Mouse (Mus musculus) liver, embryonic 12.5 days (tissue): ENCODE data around the gene Letmd1. TPM values are rescaled to one million over a fixed set of nuclear protein-coding genes. Genes with fewer than 3 reads are reported as not detected.
A peak's percentile ranks its signal among the peaks of the same experiment; 100 is the strongest.
"Not testable (repeated sequence)": the region's sequence is repeated elsewhere in the genome, so short reads cannot be mapped to it uniquely, and the experiment has no call there.

Source experiments
- ATAC-seq: fragments of 200-750 bp; cut with Nextera tagmentation; 2 replicates; pipeline ENCODE4 v1.8.0; 2017; ENCODE audit warnings: moderate number of reproducible peaks, mild to moderate bottlenecking, moderate library complexity
- H3K27ac ChIP-seq: fragments of 300-500 bp; sonication (generic); 2 replicates; pipeline ENCODE4 v1.5.1; 2016; ENCODE audit warnings: mild to moderate bottlenecking
- H3K27me3 ChIP-seq: fragments of 300-500 bp; sonication (generic); replicated peaks from 2 replicates; pipeline ENCODE4 v1.6.1; 2016; ENCODE audit warnings: mild to moderate bottlenecking, moderate library complexity
- H3K36me3 ChIP-seq: fragments of 300-500 bp; sonication (generic); 2 replicates; pipeline ENCODE4 v1.6.1; 2016; ENCODE audit warnings: mild to moderate bottlenecking, moderate library complexity
- H3K4me1 ChIP-seq: fragments of 300-500 bp; sonication (generic); 2 replicates; pipeline ENCODE4 v1.6.1; 2016
- H3K4me2 ChIP-seq: fragments of 300-500 bp; sonication (generic); 2 replicates; pipeline ENCODE4 v1.6.1; 2016; ENCODE audit warnings: mild to moderate bottlenecking, moderate library complexity
- H3K4me3 ChIP-seq: fragments of 300-500 bp; sonication (generic); 2 replicates; pipeline ENCODE4 v1.5.1; 2016; ENCODE audit warnings: mild to moderate bottlenecking, moderate library complexity
- H3K9ac ChIP-seq: fragments of 300-500 bp; sonication (generic); 2 replicates; pipeline ENCODE4 v1.6.1; 2016; ENCODE audit warnings: mild to moderate bottlenecking, moderate library complexity
- H3K9me3 ChIP-seq: fragments of 300-500 bp; sonication (generic); replicated peaks from 2 replicates; pipeline ENCODE4 v1.6.1; 2016; ENCODE audit warnings: mild to moderate bottlenecking, moderate library complexity
- WGBS: fragments of 180-500 bp; shearing (Covaris S2); methylation state at CpG from one replicate; pipeline ENCODE4 v1.1.7; 2016; ENCODE audit not compliant: insufficient replicate concordance; 5-methylcytosine and 5-hydroxymethylcytosine counted together
- polyA plus RNA-seq: library from polyadenylated mRNA; unstranded; fragments of >200 nt; fragmentation: Nextera tagmentation; extraction: Ambion mirVana; gene quantifications from 2 replicates; pipeline ENCODE4 v1.2.1, GENCODE M21; 2016

Letmd1 gene
- polyA plus RNA-seq, 1 experiment from 2014 or later: 18.5 TPM

GRCm38 (mm10) chr15:100478351-100478750 is 9.5 kb downstream of the Letmd1 start:
- Histone ChIP-seq H3K4me3 (no peak overlapping the region), H3K27ac (no peak overlapping the region), H3K36me3 (peaks cover 96% of the 10 kb centered on the region), H3K4me1 (peaks cover 10% of the 10 kb centered on the region; the same call in 1 of the 2 replicates), H3K9ac (no peak overlapping the region), H3K9me3 (no peaks in the 10 kb centered on the region), H3K4me2 (no peak overlapping the region), H3K27me3 (no peaks in the 10 kb centered on the region)
- 80% methylated on average over 10 of the region's 10 CpGs for WGBS
- ATAC-seq: no peak

- Histone ChIP-seq H3K9ac (no peak overlapping the region), H3K4me3 (no peak overlapping the region), H3K27me3 (no peaks in the 10 kb centered on the region), H3K9me3 (no peaks in the 10 kb centered on the region), H3K4me2 (no peak overlapping the region), H3K27ac (no peak overlapping the region), H3K4me1 (peaks cover 10% of the 10 kb centered on the region; the same call in 1 of the 2 replicates), H3K36me3 (peaks cover 90% of the 10 kb centered on the region)
- ATAC-seq: no peak
- WGBS: 78% methylated on average over 4 of the region's 4 CpGs
Observed at GRCm38 (mm10) chr15:100478925-100479324, 10.1 kb downstream of the Letmd1 start.

GRCm38 (mm10) chr15:100485576-100485975 is 16.8 kb downstream of the Letmd1 start:
- Histone ChIP-seq H3K4me3 (no peak overlapping the region), H3K9ac (no peak overlapping the region), H3K27ac (no peak overlapping the region), H3K36me3 (peaks cover 33% of the 10 kb centered on the region), H3K4me1 (peaks cover 9% of the 10 kb centered on the region; the same call in 1 of the 2 replicates), H3K9me3 (no peaks in the 10 kb centered on the region), H3K27me3 (no peaks in the 10 kb centered on the region), H3K4me2 (no peak overlapping the region)
- no peak for ATAC-seq
- 70% methylated on average over 3 of the region's 3 CpGs for WGBS

GRCm38 (mm10) chr15:100486450-100486849 is 17.6 kb downstream of the Letmd1 start:
- Histone ChIP-seq H3K4me3 (no peak overlapping the region), H3K4me2 (no peak overlapping the region), H3K9me3 (no peaks in the 10 kb centered on the region), H3K27ac (no peak overlapping the region), H3K9ac (no peak overlapping the region), H3K36me3 (peaks cover 24% of the 10 kb centered on the region), H3K4me1 (peaks cover 9% of the 10 kb centered on the region; the same call in 1 of the 2 replicates), H3K27me3 (no peaks in the 10 kb centered on the region)
- ATAC-seq: no peak
- 80% methylated on average over 7 of the region's 7 CpGs for WGBS

GRCm38 (mm10) chr15:100487050-100487449 is 18.2 kb downstream of the Letmd1 start:
- peaks cover 18% of the 10 kb centered on the region for H3K36me3 ChIP-seq
- H3K4me1 ChIP-seq: peaks cover 9% of the 10 kb centered on the region
- H3K27ac ChIP-seq: no peak overlapping the region
- 0 out of 2 replicates have a peak, but pooled peaks cover 1% of the 10 kb centered on the region for H3K27me3 ChIP-seq
- H3K9ac ChIP-seq: no peak overlapping the region
- WGBS: 56% methylated on average over 2 of the region's 2 CpGs
- no peak for ATAC-seq
- no peak overlapping the region for H3K4me2 ChIP-seq
- no peak overlapping the region for H3K4me3 ChIP-seq
- no peaks in the 10 kb centered on the region for H3K9me3 ChIP-seq

- not testable (repeated sequence) for H3K27ac ChIP-seq, H3K36me3 ChIP-seq, H3K27me3 ChIP-seq, H3K4me1 ChIP-seq, ATAC-seq, H3K9ac ChIP-seq, H3K9me3 ChIP-seq, H3K4me2 ChIP-seq, H3K4me3 ChIP-seq
- 59% methylated on average over 1 of the region's 1 CpGs for WGBS
Observed at GRCm38 (mm10) chr15:100488297-100488696, 19.5 kb downstream of the Letmd1 start.

DNA sequence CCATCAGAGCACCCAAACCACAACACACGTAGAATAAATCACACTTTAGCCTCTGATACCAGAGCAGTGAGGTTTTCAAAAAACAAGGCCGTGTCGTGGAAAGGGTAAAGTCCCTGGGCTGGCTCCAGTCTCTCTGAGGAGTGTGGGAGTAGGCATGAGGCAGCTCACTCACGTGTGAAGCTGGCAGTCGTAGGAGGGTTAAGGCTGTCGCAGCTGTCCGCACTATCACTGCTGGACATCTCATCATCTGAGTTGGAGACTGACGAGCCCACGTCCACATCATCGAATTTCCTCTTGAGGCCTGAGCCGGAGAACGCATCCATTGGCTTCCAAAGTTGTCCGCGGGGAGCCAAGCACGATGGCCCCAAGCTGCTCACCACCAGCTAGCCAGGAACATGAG is 20.4 kb downstream of the Letmd1 start:
- peaks cover 17% of the 10 kb centered on the region for H3K4me1 ChIP-seq
- H3K9me3 ChIP-seq: no peaks in the 10 kb centered on the region
- H3K36me3 ChIP-seq: peaks cover 7% of the 10 kb centered on the region; the same call in 1 of the 2 replicates
- H3K27me3 ChIP-seq: peaks cover 16% of the 10 kb centered on the region
- H3K27ac ChIP-seq: no peak overlapping the region
- no peak overlapping the region for H3K4me3 ChIP-seq
- no peak overlapping the region for H3K4me2 ChIP-seq
- no peak overlapping the region for H3K9ac ChIP-seq
- 71% methylated on average over 15 of the region's 15 CpGs for WGBS
- no peak for ATAC-seq

DNA sequence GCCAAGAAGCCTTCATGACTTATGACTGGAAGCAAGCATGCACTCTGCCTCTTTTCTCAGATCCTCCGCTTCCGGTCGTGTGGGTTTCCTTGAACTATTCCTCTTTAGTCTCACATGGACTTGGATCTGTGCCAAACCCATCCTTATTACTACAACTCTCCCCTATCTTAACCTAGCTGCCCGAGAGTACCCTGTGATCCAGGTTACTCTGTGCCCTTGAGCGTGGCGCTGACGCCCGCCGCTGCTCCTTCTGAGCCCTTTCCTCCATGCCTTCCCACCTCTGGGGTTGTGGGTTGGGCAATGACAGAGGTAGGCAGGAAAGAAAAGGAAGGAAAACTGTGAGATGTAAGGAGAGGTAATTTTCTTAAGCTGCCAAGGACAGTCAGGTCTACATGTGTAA is 23.1 kb downstream of the Letmd1 start:
- ATAC-seq: no peak
- Histone ChIP-seq H3K9ac (no peak overlapping the region), H3K4me3 (no peak overlapping the region), H3K27ac (no peak overlapping the region), H3K4me1 (peaks cover 23% of the 10 kb centered on the region), H3K27me3 (peaks cover 24% of the 10 kb centered on the region), H3K4me2 (no peak overlapping the region), H3K36me3 (peaks cover 7% of the 10 kb centered on the region; the same call in 1 of the 2 replicates), H3K9me3 (no peaks in the 10 kb centered on the region)
- 80% methylated on average over 9 of the region's 9 CpGs for WGBS

DNA sequence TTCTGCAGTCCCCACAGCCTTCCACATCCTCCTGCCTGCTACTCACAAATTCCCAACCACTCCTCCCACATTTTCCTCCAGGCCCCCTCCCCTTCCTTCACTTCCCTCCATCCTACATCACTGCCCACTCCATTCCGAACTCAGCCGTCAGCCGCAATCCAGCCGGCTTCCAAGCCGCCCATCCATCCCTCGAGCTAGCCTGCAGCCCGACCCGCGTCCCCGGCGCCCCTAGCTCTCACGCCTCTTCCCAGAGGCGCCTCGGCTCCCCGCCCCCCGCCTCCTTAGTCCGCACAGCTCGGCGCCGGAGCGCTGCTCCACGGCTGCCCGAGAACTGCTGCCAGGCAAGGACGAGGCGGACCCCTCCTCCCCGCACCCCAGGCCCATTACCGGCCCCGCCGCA is 25.8 kb downstream of the Letmd1 start:
- Histone ChIP-seq H3K4me3 (peak overlapping the region; percentile 79), H3K36me3 (no peaks in the 10 kb centered on the region), H3K9me3 (no peaks in the 10 kb centered on the region), H3K4me1 (peaks cover 21% of the 10 kb centered on the region), H3K27ac (peak overlapping the region; percentile 51; the same call in 1 of the 2 replicates), H3K9ac (peak overlapping the region; percentile 87), H3K27me3 (peaks cover 24% of the 10 kb centered on the region), H3K4me2 (peak overlapping the region; percentile 100)
- ATAC-seq: peak; percentile 59
- under 1% methylated on average over 29 of the region's 29 CpGs for WGBS

- WGBS: under 1% methylated on average over 40 of the region's 40 CpGs
- no peaks in the 10 kb centered on the region for H3K9me3 ChIP-seq
- H3K4me1 ChIP-seq: peaks cover 21% of the 10 kb centered on the region
- H3K27ac ChIP-seq: peak within 1 kb of the TSS; percentile 51; the same call in 1 of the 2 replicates
- H3K27me3 ChIP-seq: peaks cover 24% of the 10 kb centered on the region
- peak; percentile 93 for ATAC-seq
- H3K36me3 ChIP-seq: no peaks in the 10 kb centered on the region
- peak within 1 kb of the TSS; percentile 100 for H3K4me2 ChIP-seq
- H3K9ac ChIP-seq: peak within 1 kb of the TSS; percentile 87
- H3K4me3 ChIP-seq: peak within 1 kb of the TSS; percentile 79
Observed at GRCm38 (mm10) chr15:100495102-100495501, 26.3 kb downstream of the Letmd1 start, which contains the start of gene Csrnp2. Gene Csrnp2, minus strand, starts transcription at chr15:100495488.

DNA sequence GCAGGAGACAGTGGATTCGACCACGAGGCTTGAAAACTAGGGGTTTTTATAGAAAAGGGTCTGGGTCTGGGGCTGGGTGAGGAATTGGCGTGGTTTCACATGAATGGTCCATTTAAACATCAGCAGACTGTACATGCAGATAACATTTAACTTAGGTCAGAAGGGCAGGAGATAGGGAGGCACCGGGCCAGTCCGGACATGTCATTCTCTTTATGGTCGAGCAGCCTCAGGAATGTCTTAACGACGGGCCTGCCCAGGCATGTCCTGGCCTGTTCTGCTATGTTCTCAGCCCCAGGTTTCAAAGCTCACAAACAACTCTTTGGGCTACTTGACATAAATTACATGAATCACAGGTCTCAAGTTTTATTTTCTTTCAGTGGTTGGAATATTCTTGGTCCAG is 30.7 kb downstream of the Letmd1 start:
- ATAC-seq, H3K9me3 ChIP-seq, H3K4me3 ChIP-seq, H3K9ac ChIP-seq, H3K27ac ChIP-seq, H3K27me3 ChIP-seq, H3K36me3 ChIP-seq, H3K4me2 ChIP-seq: not testable (repeated sequence)
- WGBS: 69% methylated on average over 8 of the region's 8 CpGs
- H3K4me1 ChIP-seq: peaks cover 11% of the 10 kb centered on the region

GRCm38 (mm10) chr15:100508454-100509167 is 39.8 kb downstream of the Letmd1 start:
- H3K36me3 ChIP-seq: peaks cover 51% of the 10 kb centered on the region
- H3K27me3 ChIP-seq: no peaks in the 10 kb centered on the region
- H3K4me2 ChIP-seq: no peak overlapping the region
- WGBS: 80% methylated on average over 13 of the region's 13 CpGs
- ATAC-seq: no peak
- H3K9me3 ChIP-seq: no peaks in the 10 kb centered on the region
- H3K4me3 ChIP-seq: no peak overlapping the region
- no peaks in the 10 kb centered on the region for H3K4me1 ChIP-seq
- no peak overlapping the region for H3K9ac ChIP-seq
- no peak overlapping the region for H3K27ac ChIP-seq
